Mouse (Mus musculus): ENCODE data around the gene Crybg2.

DNA sequence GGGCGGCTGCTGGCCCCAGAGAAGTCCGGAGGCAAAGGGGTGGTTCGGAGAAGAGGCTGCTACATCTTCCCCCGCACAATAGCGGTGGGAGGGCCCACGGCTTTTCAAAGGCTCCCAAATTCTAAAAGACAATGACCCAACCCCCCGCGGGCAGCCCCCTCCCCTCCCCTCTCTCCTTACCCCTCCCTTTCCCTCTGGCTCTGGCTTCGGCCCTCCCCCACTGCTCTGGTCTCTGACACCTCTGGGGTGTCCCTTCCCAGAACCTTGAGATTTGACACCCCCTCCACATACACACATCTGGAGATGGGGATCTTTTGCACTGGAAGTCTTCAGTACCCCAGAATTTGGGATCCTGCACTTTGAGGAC is 41.9 kb upstream of the Crybg2 start, which contains the start of gene Lin28a:
- TF ChIP-seq CTCF (IDR thresholded peaks at IDR 0.05; ENCODE audit: low read depth) = no peak
- no peak for TF ChIP-seq EP300 (IDR thresholded peaks at IDR 0.05; ENCODE audit: low read depth)
